Mouse (Mus musculus) limb, embryonic 11.5 days (tissue): ENCODE measurements around the gene Pip5k1b. TPM values are rescaled to one million over a fixed set of nuclear protein-coding genes. Genes with fewer than 3 reads are reported as not detected.

ENCODE experiments used
- ATAC-seq: fragments of 200-750 bp; cut with Nextera tagmentation; 2 replicates; pipeline ENCODE4 v1.8.0; 2017; ENCODE audit warnings: low read depth; ENCODE audit not compliant: insufficient number of reproducible peaks, low FRiP score, low TSS enrichment
- DNase-seq: peaks from one replicate; pipeline ENCODE4 v3.0.0-alpha.2; 2015; ENCODE audit warnings: low spot score
- H3K27ac ChIP-seq: fragments of 300-500 bp; sonication (generic); replicated peaks from 2 replicates; pipeline ENCODE4 v1.5.1; 2014; ENCODE audit warnings: low read depth, mild to moderate bottlenecking, low read length
- H3K27me3 ChIP-seq: fragments of 300-500 bp; sonication (generic); 2 replicates; pipeline ENCODE4 v1.6.1; 2014; ENCODE audit warnings: mild to moderate bottlenecking, low read length, mixed read lengths; ENCODE audit not compliant: control insufficient read depth, insufficient read depth
- H3K36me3 ChIP-seq: fragments of 300-500 bp; sonication (generic); 2 replicates; pipeline ENCODE4 v1.6.1; 2014; ENCODE audit warnings: mild to moderate bottlenecking, low read length, moderate library complexity, mixed read lengths; ENCODE audit not compliant: control insufficient read depth, insufficient read depth
- H3K4me1 ChIP-seq: fragments of 300-500 bp; sonication (generic); 2 replicates; pipeline ENCODE4 v1.6.1; 2014; ENCODE audit warnings: low read length, mixed read lengths; ENCODE audit not compliant: control insufficient read depth, insufficient read depth
- H3K4me2 ChIP-seq: fragments of 300-500 bp; sonication (generic); 2 replicates; pipeline ENCODE4 v1.6.1; 2014; ENCODE audit warnings: low read depth, mild to moderate bottlenecking, moderate library complexity; ENCODE audit not compliant: severe bottlenecking
- H3K4me3 ChIP-seq: fragments of 300-500 bp; sonication (generic); 2 replicates; pipeline ENCODE4 v1.5.1; 2014; ENCODE audit warnings: low read depth, low read length
- H3K9ac ChIP-seq: fragments of 300-500 bp; sonication (generic); 2 replicates; pipeline ENCODE4 v1.6.1; 2014; ENCODE audit warnings: mild to moderate bottlenecking, low read length
- H3K9me3 ChIP-seq: fragments of 300-500 bp; sonication (generic); 2 replicates; pipeline ENCODE4 v1.6.1; 2016; ENCODE audit warnings: low read length; ENCODE audit not compliant: control insufficient read depth
- WGBS: fragments of 180-500 bp; shearing (Covaris S2); extraction: QIAGEN DNeasy Blood & Tissue Kit; methylation state at CpG from one replicate; pipeline ENCODE4 v1.1.7; 2014; 5-methylcytosine and 5-hydroxymethylcytosine counted together
- polyA plus RNA-seq: library from polyadenylated mRNA; unstranded; fragments of >200 nt; fragmentation: Nextera tagmentation; extraction: Ambion mirVana; gene quantifications from 2 replicates; pipeline ENCODE4 v1.2.1, GENCODE M21; 2014

The Pip5k1b gene
- polyA plus RNA-seq, 1 experiment from 2014 or later, result 0.52 TPM

DNA sequence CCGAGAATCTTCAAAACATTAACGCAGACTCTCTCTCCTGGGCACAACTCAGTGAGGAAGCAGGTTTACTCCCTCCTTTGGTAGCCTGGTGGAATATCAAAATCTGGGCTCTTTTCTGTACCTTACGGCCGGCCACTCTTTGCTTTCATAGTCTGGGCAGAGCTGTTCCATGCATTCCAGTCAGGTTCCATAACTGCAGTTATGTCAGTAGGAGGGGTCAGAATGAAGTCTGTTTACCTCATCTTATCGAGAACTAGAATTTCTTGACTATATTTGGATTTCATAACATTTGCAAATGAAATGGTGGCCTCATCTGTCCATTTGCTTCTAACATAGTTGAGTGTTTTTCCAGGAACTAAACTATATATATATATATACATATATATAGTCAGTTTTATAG is 55.2 kb downstream of the Pip5k1b start:
- 90% methylated on average over 5 of the region's 5 CpGs for WGBS
- no peak overlapping the region for H3K27ac ChIP-seq
- no peaks in the 10 kb centered on the region for H3K36me3 ChIP-seq
- H3K4me1 ChIP-seq, result no peaks in the 10 kb centered on the region
- H3K9ac ChIP-seq, result no peak overlapping the region
- DNase-seq, result no peak
- ATAC-seq, result no peak
- H3K4me2 ChIP-seq, result no peak overlapping the region
- no peak overlapping the region for H3K4me3 ChIP-seq
- no peaks in the 10 kb centered on the region for H3K9me3 ChIP-seq
- no peaks in the 10 kb centered on the region for H3K27me3 ChIP-seq

- H3K4me1 ChIP-seq, result no peaks in the 10 kb centered on the region
- no peak overlapping the region for H3K9ac ChIP-seq
- 88% methylated on average over 3 of the region's 3 CpGs for WGBS
- H3K36me3 ChIP-seq, result no peaks in the 10 kb centered on the region
- no peak overlapping the region for H3K4me3 ChIP-seq
- no peak overlapping the region for H3K4me2 ChIP-seq
- H3K9me3 ChIP-seq, result no peaks in the 10 kb centered on the region
- no peaks in the 10 kb centered on the region for H3K27me3 ChIP-seq
- ATAC-seq (no peak), DNase-seq (no peak)
- no peak overlapping the region for H3K27ac ChIP-seq
Measured at GRCm38 (mm10) chr19:24499291-24499690, 56.4 kb downstream of the Pip5k1b start.

DNA sequence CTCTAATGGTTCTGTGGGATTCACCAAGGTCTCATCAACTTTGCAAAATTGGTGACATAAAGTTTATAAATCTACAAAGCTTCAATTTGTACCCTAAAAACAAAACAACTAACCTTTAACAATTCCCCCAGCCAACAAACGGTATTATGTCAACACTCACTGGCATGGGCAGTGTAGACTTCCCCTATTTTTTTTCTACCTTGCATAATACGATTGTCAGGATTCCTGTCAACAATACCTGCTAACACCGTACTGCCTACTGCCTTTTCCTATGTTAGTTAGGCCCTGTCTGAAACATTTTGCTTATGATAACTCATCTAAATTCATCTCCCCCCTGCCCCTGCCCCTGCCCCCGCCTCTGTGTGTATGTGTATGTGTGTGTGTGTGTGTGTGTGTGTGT is 61.8 kb downstream of the Pip5k1b start:
- no peak for ATAC-seq
- Histone ChIP-seq H3K4me2 (no peak overlapping the region), H3K36me3 (no peaks in the 10 kb centered on the region), H3K27ac (no peak overlapping the region), H3K4me3 (no peak overlapping the region), H3K27me3 (no peaks in the 10 kb centered on the region), H3K9ac (no peak overlapping the region), H3K4me1 (no peaks in the 10 kb centered on the region), H3K9me3 (no peaks in the 10 kb centered on the region)
- 88% methylated on average over 4 of the region's 4 CpGs for WGBS
- no peak for DNase-seq

GRCm38 (mm10) chr19:24491824-24492223 is 63.8 kb downstream of the Pip5k1b start:
- no peaks in the 10 kb centered on the region for H3K36me3 ChIP-seq
- H3K27me3 ChIP-seq, result no peaks in the 10 kb centered on the region
- H3K9ac ChIP-seq, result no peak overlapping the region
- ATAC-seq (no peak), DNase-seq (no peak)
- H3K4me1 ChIP-seq, result no peaks in the 10 kb centered on the region
- H3K4me3 ChIP-seq, result no peak overlapping the region
- no peak overlapping the region for H3K4me2 ChIP-seq
- H3K27ac ChIP-seq, result no peak overlapping the region
- WGBS, result 68% methylated on average over 3 of the region's 3 CpGs
- H3K9me3 ChIP-seq, result no peaks in the 10 kb centered on the region

DNA sequence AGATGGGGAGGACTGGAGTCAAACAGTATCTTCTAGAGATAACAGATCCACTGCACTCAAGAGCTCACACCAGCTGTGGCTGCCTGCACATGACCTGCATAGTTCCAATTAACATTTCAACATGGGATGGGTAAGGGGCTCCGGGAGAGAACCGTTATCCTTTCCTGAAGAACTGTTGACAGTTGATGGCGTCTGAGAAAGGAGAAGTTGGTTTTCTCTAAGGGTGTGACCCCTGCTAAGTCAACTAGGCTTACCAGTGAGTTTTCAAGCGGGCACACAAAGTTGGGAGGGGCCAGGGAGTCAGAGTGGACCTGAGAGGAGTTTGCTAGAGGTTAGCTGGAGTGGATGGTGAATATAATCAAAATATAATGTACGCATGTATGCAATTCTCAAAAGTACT is 65.4 kb downstream of the Pip5k1b start:
- no peaks in the 10 kb centered on the region for H3K36me3 ChIP-seq
- WGBS, result 79% methylated on average over 5 of the region's 5 CpGs
- H3K4me2 ChIP-seq, result no peak overlapping the region
- H3K9me3 ChIP-seq, result no peaks in the 10 kb centered on the region
- no peak overlapping the region for H3K27ac ChIP-seq
- ATAC-seq (no peak), DNase-seq (no peak)
- H3K4me3 ChIP-seq, result no peak overlapping the region
- no peak overlapping the region for H3K9ac ChIP-seq
- H3K27me3 ChIP-seq, result no peaks in the 10 kb centered on the region
- H3K4me1 ChIP-seq, result no peaks in the 10 kb centered on the region

GRCm38 (mm10) chr19:24486433-24487296 is 69.0 kb downstream of the Pip5k1b start:
- H3K9me3 ChIP-seq, result no peaks in the 10 kb centered on the region
- no peak overlapping the region for H3K4me2 ChIP-seq
- no peaks in the 10 kb centered on the region for H3K4me1 ChIP-seq
- H3K27ac ChIP-seq, result no peak overlapping the region
- DNase-seq (no peak), ATAC-seq (no peak)
- no peaks in the 10 kb centered on the region for H3K27me3 ChIP-seq
- no peak overlapping the region for H3K4me3 ChIP-seq
- no peak overlapping the region for H3K9ac ChIP-seq
- H3K36me3 ChIP-seq, result no peaks in the 10 kb centered on the region
- WGBS, result 80% methylated on average over 8 of the region's 8 CpGs

GRCm38 (mm10) chr19:24484612-24485194 is 71.0 kb downstream of the Pip5k1b start:
- H3K9me3 ChIP-seq, result no peaks in the 10 kb centered on the region
- H3K9ac ChIP-seq, result no peak overlapping the region
- no peaks in the 10 kb centered on the region for H3K4me1 ChIP-seq
- 76% methylated on average over 3 of the region's 4 CpGs for WGBS
- no peak overlapping the region for H3K4me3 ChIP-seq
- ATAC-seq (no peak), DNase-seq (no peak)
- H3K4me2 ChIP-seq, result no peak overlapping the region
- no peak overlapping the region for H3K27ac ChIP-seq
- no peaks in the 10 kb centered on the region for H3K36me3 ChIP-seq
- H3K27me3 ChIP-seq, result no peaks in the 10 kb centered on the region

GRCm38 (mm10) chr19:24480916-24481315 is 74.8 kb downstream of the Pip5k1b start:
- no peaks in the 10 kb centered on the region for H3K36me3 ChIP-seq
- H3K27ac ChIP-seq, result no peak overlapping the region
- WGBS, result 66% methylated on average over 2 of the region's 2 CpGs
- ATAC-seq, result no peak
- H3K4me2 ChIP-seq, result no peak overlapping the region
- no peaks in the 10 kb centered on the region for H3K9me3 ChIP-seq
- H3K4me1 ChIP-seq, result no peaks in the 10 kb centered on the region; the same call in 1 of the 2 replicates
- no peak overlapping the region for H3K4me3 ChIP-seq
- no peak for DNase-seq
- H3K9ac ChIP-seq, result no peak overlapping the region
- H3K27me3 ChIP-seq, result no peaks in the 10 kb centered on the region
